Mouse (Mus musculus) 3T3-L1 (cell line): ENCODE data around the gene Coro2a.
"Not testable (repeated sequence)": the region's sequence is repeated elsewhere in the genome, so short reads cannot be mapped to it uniquely, and the experiment has no call there.

Source experiments
- DNase-seq: peaks from one replicate; pipeline ENCODE4 v3.0.0-alpha.2; 2015; ENCODE audit warnings: low read depth, low spot score

Coro2a gene

GRCm38 (mm10) chr4:46613618-46614017 lies 11.6 kb upstream of the Coro2a start:
- DNase-seq: no peak

- peak; percentile 92 for DNase-seq
These were observed 9.2 kb upstream of the Coro2a start for GRCm38 (mm10) chr4:46611181-46611580.

- peak; percentile 76 for DNase-seq
These were observed 5.6 kb upstream of the Coro2a start for GRCm38 (mm10) chr4:46607601-46608000.

- no peak for DNase-seq
These were observed 3.4 kb upstream of the Coro2a start for GRCm38 (mm10) chr4:46605451-46605850.

- no peak for DNase-seq
These were observed 702 bp upstream of the Coro2a start for GRCm38 (mm10) chr4:46602704-46603103.

- DNase-seq: no peak
These were observed 651 bp downstream of the Coro2a start for GRCm38 (mm10) chr4:46601258-46601843.

GRCm38 (mm10) chr4:46600473-46601257 lies 1.3 kb downstream of the Coro2a start:
- no peak for DNase-seq

GRCm38 (mm10) chr4:46599609-46600008 lies 2.4 kb downstream of the Coro2a start:
- not testable (repeated sequence) for DNase-seq

GRCm38 (mm10) chr4:46598981-46599380 lies 3.0 kb downstream of the Coro2a start:
- no peak for DNase-seq

GRCm38 (mm10) chr4:46598111-46598510 lies 3.9 kb downstream of the Coro2a start:
- no peak for DNase-seq

- no peak for DNase-seq
These were observed 4.6 kb downstream of the Coro2a start for GRCm38 (mm10) chr4:46597286-46597961.

- no peak for DNase-seq
These were observed 5.6 kb downstream of the Coro2a start for GRCm38 (mm10) chr4:46596398-46596797.

- no peak for DNase-seq
These were observed 7.9 kb downstream of the Coro2a start for GRCm38 (mm10) chr4:46594131-46594530.

GRCm38 (mm10) chr4:46593472-46593871 lies 8.5 kb downstream of the Coro2a start:
- DNase-seq: no peak

GRCm38 (mm10) chr4:46591833-46592520 lies 10.0 kb downstream of the Coro2a start:
- no peak for DNase-seq

- no peak for DNase-seq
These were observed 11.2 kb downstream of the Coro2a start for GRCm38 (mm10) chr4:46590810-46591209.

- DNase-seq: no peak
These were observed 11.9 kb downstream of the Coro2a start for GRCm38 (mm10) chr4:46589946-46590684.

- no peak for DNase-seq
These were observed 12.9 kb downstream of the Coro2a start for GRCm38 (mm10) chr4:46589151-46589550.

- DNase-seq: no peak
These were observed 15.5 kb downstream of the Coro2a start for GRCm38 (mm10) chr4:46586473-46586872.

- no peak for DNase-seq
These were observed 16.2 kb downstream of the Coro2a start for GRCm38 (mm10) chr4:46585811-46586190.

GRCm38 (mm10) chr4:46585041-46585810 lies 16.8 kb downstream of the Coro2a start:
- no peak for DNase-seq
